Mouse (Mus musculus) ES-Bruce4 (cell line): Measurements from ENCODE around the gene Dysf. TPM values are rescaled to one million over a fixed set of nuclear protein-coding genes. Genes with fewer than 3 reads are reported as not detected.

Source experiments
- H3K27ac ChIP-seq: 2 replicates; pipeline ENCODE4 v1.5.1; 2012; ENCODE audit warnings: low read length, inconsistent platforms; ENCODE audit not compliant: insufficient read depth
- H3K27me3 ChIP-seq: 2 replicates; pipeline ENCODE4 v1.6.1; 2012; ENCODE audit warnings: mild to moderate bottlenecking, low read length, inconsistent platforms; ENCODE audit not compliant: control insufficient read depth, poor library complexity, insufficient read depth, severe bottlenecking
- H3K36me3 ChIP-seq: 2 replicates; pipeline ENCODE4 v1.6.1; 2012; ENCODE audit warnings: inconsistent platforms, mild to moderate bottlenecking, low read length, moderate library complexity; ENCODE audit not compliant: control insufficient read depth, poor library complexity, insufficient read depth, severe bottlenecking
- H3K4me1 ChIP-seq: one replicate; pipeline ENCODE4 v1.8.1; 2011; ENCODE audit warnings: low read length; ENCODE audit not compliant: control insufficient read depth, insufficient read depth
- H3K4me3 ChIP-seq: 2 replicates; pipeline ENCODE4 v1.5.1; 2011; ENCODE audit warnings: low read depth, mild to moderate bottlenecking, low read length
- H3K9ac ChIP-seq: 2 replicates; pipeline ENCODE4 v1.6.1; 2012; ENCODE audit warnings: low read depth, mild to moderate bottlenecking, inconsistent platforms; ENCODE audit not compliant: poor library complexity, severe bottlenecking
- H3K9me3 ChIP-seq: replicated peaks from 2 replicates; pipeline ENCODE4 v1.6.1; 2012; ENCODE audit warnings: mild to moderate bottlenecking, low read length, inconsistent platforms; ENCODE audit not compliant: control insufficient read depth, poor library complexity, insufficient read depth, severe bottlenecking
- CTCF ChIP-seq: IDR thresholded peaks from one replicate; pipeline ENCODE4 v1.8.1; 2011; ENCODE audit warnings: low read depth, low read length
- EP300 ChIP-seq: IDR thresholded peaks from 2 replicates; pipeline ENCODE4 v1.6.1; 2011; ENCODE audit warnings: low read depth, low read length; ENCODE audit not compliant: insufficient read depth
- POLR2A ChIP-seq: IDR thresholded peaks from one replicate; pipeline ENCODE4 v1.8.1; 2011; ENCODE audit warnings: low read length; ENCODE audit not compliant: insufficient read depth
- polyA plus RNA-seq: library from polyadenylated mRNA; stranded (reverse); fragments of >200 nt; gene quantifications from 2 replicates; pipeline ENCODE4 v1.2.4, GENCODE M21; 2011; ENCODE audit warnings: low read depth; ENCODE audit not compliant: missing spikeins, insufficient read depth, insufficient read length

The Dysf gene
- polyA plus RNA-seq, result 15.0 and 18.5 TPM in 2 replicates

GRCm38 (mm10) chr6:84008363-84009171, at the start of gene Dysf:
Gene Dysf, plus strand, starts transcription at chr6:84008590.
- no peak within 1 kb of the TSS for H3K27ac ChIP-seq
- no peak for TF ChIP-seq POLR2A
- no peak for TF ChIP-seq EP300
- no peak for TF ChIP-seq CTCF

GRCm38 (mm10) chr6:83987642-83988041, 20.7 kb upstream of the Dysf start:
- Histone ChIP-seq H3K9ac (no peak overlapping the region), H3K4me3 (no peak overlapping the region), H3K27me3 (no peaks in the 10 kb centered on the region), H3K9me3 (no peaks in the 10 kb centered on the region), H3K4me1 (no peaks in the 10 kb centered on the region), H3K36me3 (peaks cover 37% of the 10 kb centered on the region), H3K27ac (no peak overlapping the region)
- TF ChIP-seq POLR2A (no peak), EP300 (no peak), CTCF (no peak)

More at GRCm38 (mm10) chr6:84008363-84009171, at the start of gene Dysf:
- peak within 1 kb of the TSS; percentile 81 for H3K4me3 ChIP-seq
- H3K9ac ChIP-seq, result peak within 1 kb of the TSS; percentile 39
- H3K9me3 ChIP-seq, result no peaks in the 10 kb centered on the region
- peaks cover 5% of the 10 kb centered on the region for H3K4me1 ChIP-seq
- H3K27me3 ChIP-seq, result no peaks in the 10 kb centered on the region
- H3K36me3 ChIP-seq, result no peaks in the 10 kb centered on the region

GRCm38 (mm10) chr6:84002716-84003115, 5.7 kb upstream of the Dysf start:
- Histone ChIP-seq H3K9ac (no peak overlapping the region), H3K27ac (no peak overlapping the region)

GRCm38 (mm10) chr6:84004295-84004694, 4.1 kb upstream of the Dysf start:
- TF ChIP-seq POLR2A (no peak), CTCF (peak; percentile 8)
- no peaks in the 10 kb centered on the region for H3K36me3 ChIP-seq
- no peaks in the 10 kb centered on the region for H3K9me3 ChIP-seq
- no peak overlapping the region for H3K4me3 ChIP-seq
- H3K27me3 ChIP-seq, result no peaks in the 10 kb centered on the region
- H3K27ac ChIP-seq, result no peak overlapping the region
- H3K9ac ChIP-seq, result no peak overlapping the region
- H3K4me1 ChIP-seq, result no peaks in the 10 kb centered on the region

More at GRCm38 (mm10) chr6:84002716-84003115, 5.7 kb upstream of the Dysf start:
- H3K4me3 ChIP-seq, result no peak overlapping the region
- no peaks in the 10 kb centered on the region for H3K36me3 ChIP-seq
- no peaks in the 10 kb centered on the region for H3K9me3 ChIP-seq
- TF ChIP-seq POLR2A (no peak), EP300 (no peak)
- H3K27me3 ChIP-seq, result no peaks in the 10 kb centered on the region
- no peaks in the 10 kb centered on the region for H3K4me1 ChIP-seq

- Histone ChIP-seq H3K4me3 (peak overlapping the region; percentile 81), H3K27me3 (no peaks in the 10 kb centered on the region)
Observed at GRCm38 (mm10) chr6:84009172-84009872, 932 bp downstream of the Dysf start.

GRCm38 (mm10) chr6:84009915-84010302, 1.5 kb downstream of the Dysf start:
- no peaks in the 10 kb centered on the region for H3K36me3 ChIP-seq
- no peak overlapping the region for H3K4me3 ChIP-seq
- H3K9ac ChIP-seq, result no peak overlapping the region
- H3K9me3 ChIP-seq, result no peaks in the 10 kb centered on the region
- peaks cover 5% of the 10 kb centered on the region for H3K4me1 ChIP-seq
- TF ChIP-seq POLR2A (no peak), EP300 (no peak), CTCF (no peak)
- H3K27ac ChIP-seq, result no peak overlapping the region
- no peaks in the 10 kb centered on the region for H3K27me3 ChIP-seq

More at GRCm38 (mm10) chr6:84009172-84009872, 932 bp downstream of the Dysf start:
- no peak for TF ChIP-seq CTCF
- no peak for TF ChIP-seq EP300
- TF ChIP-seq POLR2A, result no peak
- Histone ChIP-seq H3K36me3 (no peaks in the 10 kb centered on the region), H3K4me1 (peaks cover 5% of the 10 kb centered on the region), H3K9me3 (no peaks in the 10 kb centered on the region), H3K9ac (no peak overlapping the region), H3K27ac (no peak overlapping the region)
